Mouse (Mus musculus) stomach, postnatal 0 days (tissue): ENCODE measurements around the gene Slc38a7.
"Not testable (repeated sequence)": the region's sequence is repeated elsewhere in the genome, so short reads cannot be mapped to it uniquely, and the experiment has no call there.

Experiments used
- CTCF ChIP-seq: IDR thresholded peaks from 2 replicates; pipeline ENCODE4 v1.5.1; 2016; ENCODE audit warnings: antibody characterized with exemption, low read depth, mild to moderate bottlenecking, moderate library complexity
- EP300 ChIP-seq: optimal IDR thresholded peaks from 2 replicates; pipeline ENCODE3; 2016; ENCODE audit warnings: antibody characterized with exemption

GRCm38 (mm10) chr8:95864851-95865250 lies 11.5 kb upstream of the Slc38a7 start:
- TF ChIP-seq CTCF, EP300: not testable (repeated sequence)
